Mouse (Mus musculus): Measurements from ENCODE around the gene Il27ra.

Il27ra gene

DNA sequence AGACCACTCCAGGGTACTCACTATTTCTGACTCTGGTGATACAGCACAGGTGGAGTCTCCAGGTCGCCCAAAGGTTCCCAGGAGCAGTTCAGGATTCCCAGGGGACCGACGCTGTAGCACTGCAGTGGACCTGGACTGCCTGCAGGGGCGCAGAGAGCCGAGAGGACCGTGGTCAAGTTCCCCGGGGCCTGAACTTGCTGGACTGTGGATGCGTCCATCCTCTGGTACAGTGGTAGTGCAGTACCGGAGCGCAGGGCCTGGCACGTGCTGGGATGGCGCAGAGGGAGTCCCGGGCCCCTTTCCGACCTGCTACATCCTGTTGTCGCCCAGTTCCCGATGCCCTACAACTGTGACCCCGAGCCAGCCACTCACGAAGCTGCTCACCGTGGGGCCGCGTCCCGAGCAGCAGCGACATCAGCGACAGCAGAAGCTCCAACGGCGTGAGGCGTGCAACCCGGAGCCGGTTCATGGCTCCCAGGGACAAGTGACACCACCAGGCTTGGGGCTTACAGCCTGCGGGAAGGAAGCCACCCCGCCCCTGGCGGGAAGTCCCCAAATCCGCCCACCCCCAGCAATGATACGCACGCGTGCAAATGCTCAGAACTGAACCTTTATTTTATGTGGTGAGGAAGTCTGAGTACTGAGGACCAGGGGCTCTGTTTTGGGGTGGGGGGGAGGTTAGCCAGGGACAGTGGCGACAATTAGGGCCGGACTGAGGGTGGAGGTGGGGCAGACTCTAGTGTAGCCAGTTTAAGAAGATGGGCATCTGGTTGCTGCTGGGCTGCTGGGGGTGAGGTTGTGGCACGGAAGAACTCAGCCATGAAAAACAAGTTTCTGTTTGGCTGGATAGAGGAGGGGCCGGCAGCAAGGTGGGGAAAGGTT is at the start of gene Il27ra:
Gene Il27ra, minus strand, starts transcription at position 524 of the 882 bp plus-strand sequence.
- DNase-seq (ENCODE audit: low read depth in 1 of 2, low spot score in 2 of 2), result peak in 1 of 2 experiments; percentile 54

DNA sequence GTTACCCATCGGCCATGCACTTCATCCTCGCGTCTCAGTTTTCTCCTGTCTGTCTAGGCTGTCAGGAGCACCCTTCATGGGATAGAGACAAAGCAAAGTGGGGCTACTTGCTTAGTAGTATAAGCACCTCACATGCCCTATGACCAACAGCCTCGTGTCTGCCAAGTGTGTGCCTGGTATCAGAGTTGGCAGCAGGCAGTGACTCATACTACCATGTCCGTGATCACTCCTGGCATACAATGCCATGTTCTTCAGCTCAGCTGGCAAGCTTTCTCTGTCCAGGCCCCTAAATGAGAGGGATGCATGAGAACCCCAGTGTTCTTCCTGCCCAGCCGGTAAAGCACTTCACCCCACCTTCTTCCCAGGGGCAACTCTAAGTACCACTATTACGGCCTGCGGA is 48.2 kb upstream of the Il27ra start:
- DNase-seq (ENCODE audit: low read depth in 1 of 2, low spot score in 2 of 2), result no peak

DNA sequence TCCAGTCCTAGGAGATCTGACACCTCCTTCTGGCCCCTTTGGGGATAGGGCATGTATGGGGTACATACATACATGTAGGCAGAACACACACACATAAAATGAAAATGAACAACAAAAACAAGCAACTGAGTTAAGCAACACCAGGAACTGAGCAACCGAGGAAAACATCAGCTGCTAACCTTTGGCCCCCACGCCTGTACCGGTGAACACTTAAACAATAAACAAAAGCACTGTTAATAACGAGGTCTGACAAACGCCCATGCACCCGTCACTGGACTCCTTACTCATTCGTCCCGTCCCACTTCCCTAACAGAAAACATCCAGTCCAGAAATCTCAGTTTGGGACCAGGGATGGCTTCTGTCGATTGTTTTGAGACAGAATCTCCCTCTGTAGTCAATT is 46.9 kb upstream of the Il27ra start:
- DNase-seq (ENCODE audit: low read depth in 1 of 2, low spot score in 2 of 2), result no peak

DNA sequence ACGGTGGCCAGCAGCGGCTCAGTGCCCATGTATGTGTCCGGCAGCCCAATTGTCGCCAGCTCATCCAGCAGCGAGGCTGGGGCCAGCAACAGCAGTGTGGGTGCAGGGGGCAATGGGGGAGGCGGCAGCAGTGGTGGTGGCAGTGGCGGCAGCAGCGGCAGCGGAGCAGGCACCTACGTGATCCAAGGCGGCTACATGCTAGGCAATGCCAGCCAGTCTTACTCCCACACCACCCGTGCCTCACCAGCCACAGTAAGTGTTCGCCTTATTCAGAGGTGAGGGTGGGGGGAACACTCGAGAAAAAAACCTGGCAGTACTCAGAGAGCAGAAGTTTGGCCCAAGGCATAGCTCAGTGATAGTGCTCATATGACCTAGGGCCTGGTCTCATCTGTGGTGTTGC is 45.4 kb upstream of the Il27ra start:
- DNase-seq (ENCODE audit: low read depth in 1 of 2, low spot score in 2 of 2), result no peak

DNA sequence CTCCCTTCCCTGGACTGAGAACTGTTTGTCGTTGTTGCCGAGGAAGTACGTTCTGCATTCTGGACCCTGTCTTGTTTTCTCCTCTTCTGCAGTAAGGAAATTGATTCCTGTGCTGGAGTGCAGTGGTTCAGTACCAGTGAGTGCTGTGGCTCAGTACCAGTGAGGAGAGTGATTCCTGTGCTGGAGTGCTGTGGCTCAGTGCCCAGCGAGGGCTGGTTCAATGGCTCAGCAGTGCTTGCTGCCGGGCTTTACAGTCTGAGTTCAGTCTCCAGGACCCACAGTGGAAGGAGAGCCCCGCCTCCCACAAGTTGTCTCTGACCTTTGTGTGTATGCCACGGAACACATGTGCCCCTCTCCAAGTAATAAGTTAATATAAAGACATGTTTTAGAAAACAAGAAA is 44.8 kb upstream of the Il27ra start:
- no peak for DNase-seq (ENCODE audit: low read depth in 1 of 2, low spot score in 2 of 2)

DNA sequence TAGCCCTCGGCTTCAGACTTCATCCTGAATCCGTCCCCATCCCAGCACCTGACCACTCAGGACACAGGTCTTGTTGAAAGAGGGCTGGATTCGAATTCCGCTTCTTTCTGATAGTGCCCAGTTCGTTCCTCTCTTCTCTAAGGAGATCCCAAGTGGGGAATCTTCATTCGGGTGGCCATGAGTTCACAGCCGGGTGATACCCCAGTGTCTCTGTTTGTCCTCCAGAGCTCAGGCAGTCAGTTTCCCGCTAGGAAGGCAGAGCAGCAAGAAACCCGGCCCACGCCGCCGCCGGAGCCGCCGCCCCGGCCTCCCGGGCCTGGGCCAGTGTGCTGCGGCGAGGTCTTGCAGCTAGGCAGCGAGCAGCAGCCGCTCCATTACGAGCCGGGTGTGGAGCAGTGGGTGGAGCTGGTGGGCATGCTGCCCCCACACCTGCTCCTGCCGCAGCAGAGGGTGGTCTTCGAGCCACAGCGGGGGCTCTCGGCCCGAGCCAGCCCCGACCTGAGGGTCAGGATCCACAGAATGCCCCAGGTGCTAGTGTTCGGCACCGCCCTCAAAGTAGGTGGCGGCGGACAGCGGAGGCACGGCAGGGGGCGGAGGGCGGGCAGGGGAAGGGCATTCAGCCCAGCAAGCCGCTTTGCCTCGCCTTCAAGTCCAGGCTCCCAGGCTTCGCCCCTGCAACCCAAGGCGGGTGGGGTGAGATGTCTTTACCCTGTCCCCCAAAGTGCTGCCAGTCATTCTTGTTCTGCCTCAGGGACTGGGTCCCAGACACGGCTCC is 42.1 kb upstream of the Il27ra start:
- no peak for DNase-seq (ENCODE audit: low read depth in 1 of 2, low spot score in 2 of 2)

DNA sequence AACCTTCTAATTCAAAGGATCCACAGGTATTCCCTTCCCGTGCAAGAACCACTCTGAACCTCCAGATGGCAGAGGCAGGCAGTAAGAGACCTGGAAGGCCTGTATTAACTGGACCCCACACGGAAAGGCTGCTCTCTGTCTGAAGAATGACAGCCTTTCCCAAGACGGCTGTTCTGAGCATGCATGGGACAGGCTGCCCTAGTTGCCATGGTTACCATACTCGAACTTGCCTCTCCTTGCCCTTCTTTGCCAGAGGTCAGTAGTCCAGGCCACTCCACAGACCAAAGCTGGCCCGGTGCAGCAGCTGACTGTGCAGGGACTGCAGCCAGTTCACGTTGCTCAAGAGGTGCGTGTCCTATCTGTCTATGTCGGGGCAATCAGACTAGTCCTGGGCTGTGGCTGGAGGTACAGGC is 41.4 kb upstream of the Il27ra start:
- DNase-seq (ENCODE audit: low read depth in 1 of 2, low spot score in 2 of 2), result no peak

DNA sequence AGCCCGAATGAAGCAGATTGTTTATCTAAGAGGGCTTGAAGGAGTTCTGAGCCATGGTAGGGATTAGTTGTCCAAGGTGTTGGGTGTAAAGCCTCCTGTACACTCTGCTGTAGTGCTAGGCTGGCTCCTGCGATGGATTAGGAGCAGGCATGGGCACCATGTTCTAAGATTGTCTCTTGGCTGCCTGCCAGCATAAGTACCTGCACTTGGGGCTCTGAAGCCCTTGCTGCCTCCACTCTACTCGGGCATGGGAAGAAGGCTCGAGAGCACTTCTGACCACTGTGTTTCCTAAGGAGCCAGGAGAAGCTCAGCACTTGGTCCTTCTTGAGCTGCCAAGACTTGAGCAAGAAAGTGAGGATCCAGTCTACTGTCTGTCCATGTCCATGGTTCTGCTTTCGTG is 36.8 kb upstream of the Il27ra start:
- DNase-seq (ENCODE audit: low read depth in 1 of 2, low spot score in 2 of 2), result no peak

DNA sequence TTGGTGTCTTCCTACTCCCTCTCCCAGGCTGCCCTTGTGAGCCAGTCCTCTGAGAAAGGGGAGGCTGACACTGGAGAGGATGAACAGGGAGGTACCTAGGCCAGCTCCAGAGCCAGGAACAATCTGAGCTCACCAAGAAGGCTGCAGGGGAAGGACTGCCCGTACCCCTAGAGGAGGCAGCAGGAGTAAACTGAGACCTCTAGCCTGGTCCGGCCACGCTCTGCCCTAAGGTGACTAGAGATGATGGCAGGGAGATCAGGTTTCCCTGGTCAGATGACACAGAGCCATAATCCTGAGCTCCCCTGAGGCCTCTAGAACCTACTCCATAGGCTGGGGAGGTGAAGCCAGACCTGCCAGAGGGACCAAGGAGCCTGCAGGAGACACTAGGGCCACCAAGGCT is 34.5 kb upstream of the Il27ra start:
- no peak for DNase-seq (ENCODE audit: low read depth in 1 of 2, low spot score in 2 of 2)

DNA sequence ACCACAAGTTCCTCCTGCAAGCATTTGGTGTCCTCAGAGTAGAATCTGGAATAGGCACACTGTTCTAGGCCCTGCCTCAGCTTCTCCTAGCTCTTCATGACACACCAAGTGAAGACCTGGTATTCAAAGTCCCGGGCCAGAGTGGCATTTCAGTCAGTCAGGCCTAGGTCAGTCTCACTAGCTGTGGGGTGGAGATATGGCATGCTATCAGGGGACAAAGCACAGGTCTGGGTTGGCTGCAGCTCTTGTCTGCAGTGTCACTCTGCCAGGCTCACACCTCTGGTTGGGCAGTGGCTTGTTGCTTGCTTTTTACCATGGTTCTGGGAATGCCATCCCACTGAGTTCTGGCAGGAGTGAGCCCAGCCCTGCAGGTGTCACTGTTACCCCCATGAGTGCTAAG is 34.0 kb upstream of the Il27ra start:
- DNase-seq (ENCODE audit: low read depth in 1 of 2, low spot score in 2 of 2), result no peak

DNA sequence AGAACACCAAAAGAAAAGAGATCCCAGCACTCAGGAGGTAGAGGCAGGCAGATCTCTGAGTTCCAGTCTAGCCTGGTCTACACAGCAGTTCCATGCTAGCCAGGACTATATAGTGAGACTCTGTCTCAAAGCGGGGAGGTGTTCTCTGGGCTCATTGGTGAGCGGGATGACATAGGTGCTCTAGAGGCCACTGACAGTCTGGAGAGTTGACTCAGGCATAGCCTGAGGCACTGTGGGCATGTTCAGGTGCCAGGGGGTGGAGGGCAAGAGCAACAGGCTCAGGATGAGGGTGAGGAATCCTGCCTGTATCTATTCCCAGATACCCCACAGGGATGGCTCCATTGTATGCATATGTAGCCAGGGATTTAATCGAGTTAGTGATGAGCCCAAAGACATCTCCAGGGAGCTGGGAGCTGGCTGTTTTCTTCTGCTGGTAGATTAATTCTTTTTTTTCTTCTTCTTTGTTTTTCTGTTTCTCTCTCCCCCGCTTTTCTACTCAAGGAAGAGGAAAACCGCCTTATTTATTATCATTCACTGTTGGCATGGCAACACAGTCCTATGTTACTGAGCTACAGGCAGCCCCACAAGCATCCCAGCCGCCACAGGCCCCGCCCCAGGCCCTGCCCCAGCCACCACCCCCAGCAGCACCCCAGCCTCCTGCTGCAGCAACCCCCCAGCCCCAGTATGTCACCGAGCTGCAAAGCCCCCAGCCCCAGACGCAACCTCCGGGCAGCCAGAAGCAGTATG is 31.0 kb upstream of the Il27ra start:
- no peak for DNase-seq (ENCODE audit: low read depth in 1 of 2, low spot score in 2 of 2)

DNA sequence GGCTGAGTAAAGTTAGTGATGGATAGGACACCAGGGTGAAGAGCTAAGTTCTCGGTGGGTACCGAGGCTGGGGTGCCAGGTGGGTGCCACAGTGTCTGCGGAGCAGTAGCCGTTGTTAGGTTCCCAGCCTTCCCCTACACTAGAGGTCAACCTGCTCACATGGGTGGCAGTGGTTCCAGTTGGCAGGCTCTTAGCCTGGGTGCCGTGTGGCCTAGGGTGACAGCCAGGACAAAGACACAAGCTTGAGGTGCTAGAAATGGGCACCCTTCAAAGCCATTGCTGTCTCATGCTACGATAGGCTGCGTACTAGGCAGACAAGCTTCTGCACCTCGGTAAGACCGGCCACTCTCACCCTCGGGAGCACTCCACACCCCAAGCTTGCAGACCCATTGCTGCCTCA is 29.9 kb upstream of the Il27ra start:
- DNase-seq (ENCODE audit: low read depth in 1 of 2, low spot score in 2 of 2), result no peak

DNA sequence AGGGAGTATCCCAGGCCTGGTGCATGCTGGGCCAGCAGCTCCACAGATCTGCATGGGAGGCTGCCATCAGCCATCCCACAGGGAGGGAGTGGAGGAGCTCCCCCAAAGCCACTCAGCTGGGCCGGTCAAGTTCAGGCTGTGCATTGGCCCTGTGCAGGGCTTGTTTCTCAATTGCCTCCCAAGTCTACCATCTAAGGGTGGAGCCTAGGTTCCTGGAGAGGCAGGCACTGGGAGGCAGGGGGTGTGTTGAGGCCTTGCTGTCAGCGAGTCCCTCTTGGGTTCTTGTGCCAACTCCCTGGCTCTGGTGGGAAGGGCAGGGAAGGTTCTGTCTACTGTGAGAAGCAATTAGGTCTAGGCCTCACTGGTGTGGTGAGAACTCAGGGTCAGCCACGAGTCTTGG is 29.5 kb upstream of the Il27ra start:
- no peak for DNase-seq (ENCODE audit: low read depth in 1 of 2, low spot score in 2 of 2)

DNA sequence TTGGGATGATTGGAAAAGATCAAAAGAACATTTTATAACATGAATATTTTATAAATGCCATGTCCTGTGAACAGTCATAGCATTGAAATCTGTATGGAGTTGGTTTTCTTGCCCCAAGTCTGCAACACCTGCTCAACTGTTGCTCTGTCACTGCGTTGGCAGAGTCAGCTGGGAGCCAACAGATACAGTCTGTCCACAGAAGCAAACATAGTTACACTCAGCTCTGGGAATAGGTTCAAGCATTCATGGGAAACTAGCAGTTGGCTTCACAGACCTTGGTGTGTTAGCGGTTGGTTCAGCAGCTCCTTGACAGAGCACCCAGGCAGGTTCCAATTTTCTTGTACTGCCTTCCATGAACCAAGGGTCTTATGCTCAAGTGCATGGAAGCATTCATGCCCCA is 28.3 kb upstream of the Il27ra start:
- no peak for DNase-seq (ENCODE audit: low read depth in 1 of 2, low spot score in 2 of 2)

DNA sequence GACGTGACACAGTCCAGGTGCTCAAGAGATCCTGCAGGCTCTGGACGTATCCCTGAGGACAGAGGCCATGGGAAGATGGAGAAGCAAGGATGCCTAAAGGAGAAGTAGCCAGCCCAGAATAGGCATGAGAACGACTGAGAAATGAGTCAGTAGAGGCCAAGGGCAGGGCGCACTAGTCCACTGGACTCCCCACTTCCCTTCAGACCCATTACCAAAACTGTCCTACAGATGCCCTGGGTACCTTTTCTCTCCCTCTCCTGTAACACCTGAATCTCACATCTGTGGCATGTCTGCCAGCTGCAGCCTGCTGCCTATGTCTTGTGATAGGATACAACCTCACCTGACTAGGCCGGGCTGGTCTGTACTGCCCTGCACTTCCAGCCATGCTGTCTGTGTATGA is 27.9 kb upstream of the Il27ra start:
- peak in 1 of 2 experiments; percentile 30 for DNase-seq (ENCODE audit: low read depth in 1 of 2, low spot score in 2 of 2)

DNA sequence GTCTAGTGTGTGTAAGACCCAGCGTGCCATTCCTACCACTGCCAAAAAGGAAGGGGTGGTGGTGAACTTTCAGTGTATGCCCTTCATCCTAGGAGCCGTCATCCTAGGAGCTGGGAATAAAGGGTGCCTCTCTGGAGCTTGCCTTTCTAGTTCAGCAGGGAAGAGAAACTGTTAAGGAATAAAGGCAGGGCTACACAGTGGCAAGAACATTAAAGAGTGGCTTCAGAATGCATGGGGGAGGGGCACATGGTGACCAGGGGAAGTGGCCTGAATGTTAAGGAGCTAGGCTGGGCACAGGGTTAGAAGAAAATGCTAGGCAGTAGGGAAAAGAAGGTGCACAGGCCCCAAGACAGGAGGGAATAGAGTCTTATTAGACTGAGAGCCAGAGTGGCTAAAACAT is 27.4 kb upstream of the Il27ra start:
- no peak for DNase-seq (ENCODE audit: low read depth in 1 of 2, low spot score in 2 of 2)

DNA sequence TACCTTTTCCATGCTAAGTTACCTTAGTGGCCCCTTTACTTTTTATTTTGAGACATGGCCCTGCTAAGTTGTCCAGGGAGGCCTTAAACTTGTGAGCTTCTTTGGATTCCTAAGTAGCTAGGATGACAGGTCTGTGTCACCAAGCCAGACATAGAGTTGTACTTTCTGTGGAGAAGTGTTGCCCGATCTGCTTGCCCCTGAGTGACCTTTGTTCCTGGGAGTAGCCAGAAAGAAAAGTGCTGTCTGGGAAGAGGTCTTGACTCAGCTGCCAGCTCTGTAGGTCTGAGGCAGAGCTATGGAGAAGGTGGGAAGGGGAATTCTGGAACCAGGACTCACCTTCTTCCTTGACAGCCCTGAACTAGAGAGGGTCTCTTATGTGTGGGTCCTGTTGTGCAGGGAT is 26.8 kb upstream of the Il27ra start:
- no peak for DNase-seq (ENCODE audit: low read depth in 1 of 2, low spot score in 2 of 2)

DNA sequence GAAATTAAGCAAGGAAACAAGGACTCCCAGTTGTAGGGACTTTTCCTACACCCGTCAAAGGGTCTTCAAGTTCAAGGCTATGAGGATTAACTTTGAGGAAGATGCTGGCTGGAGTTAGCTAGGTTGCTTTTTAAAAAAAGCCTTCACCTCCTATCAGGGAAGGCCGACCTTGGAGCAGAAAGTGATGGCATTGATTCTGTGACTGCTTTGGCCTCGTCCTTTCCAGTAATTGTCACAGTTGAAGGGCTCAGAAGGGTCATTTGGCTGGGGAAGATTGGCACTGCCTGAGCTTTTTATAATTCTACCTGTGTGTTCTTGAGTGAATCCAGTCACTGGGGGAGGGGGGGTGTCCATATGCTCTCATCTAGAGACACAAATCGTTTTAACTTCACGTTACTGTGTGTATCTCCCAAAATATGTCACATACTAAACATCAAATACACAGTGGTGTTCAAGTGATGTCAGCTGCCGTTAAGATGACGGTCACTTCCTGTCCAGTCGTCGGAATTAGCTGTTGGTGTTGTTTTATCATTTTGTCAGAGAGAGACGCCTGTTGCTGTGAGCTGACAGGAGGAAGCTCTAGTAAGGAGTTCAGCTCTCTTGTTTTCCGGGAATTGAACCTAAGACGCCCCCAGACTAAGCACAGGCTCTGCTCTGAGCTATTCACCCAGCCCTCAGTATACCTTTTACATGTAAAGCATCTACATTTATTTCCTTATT is 26.1 kb upstream of the Il27ra start:
- no peak for DNase-seq (ENCODE audit: low read depth in 1 of 2, low spot score in 2 of 2)

DNA sequence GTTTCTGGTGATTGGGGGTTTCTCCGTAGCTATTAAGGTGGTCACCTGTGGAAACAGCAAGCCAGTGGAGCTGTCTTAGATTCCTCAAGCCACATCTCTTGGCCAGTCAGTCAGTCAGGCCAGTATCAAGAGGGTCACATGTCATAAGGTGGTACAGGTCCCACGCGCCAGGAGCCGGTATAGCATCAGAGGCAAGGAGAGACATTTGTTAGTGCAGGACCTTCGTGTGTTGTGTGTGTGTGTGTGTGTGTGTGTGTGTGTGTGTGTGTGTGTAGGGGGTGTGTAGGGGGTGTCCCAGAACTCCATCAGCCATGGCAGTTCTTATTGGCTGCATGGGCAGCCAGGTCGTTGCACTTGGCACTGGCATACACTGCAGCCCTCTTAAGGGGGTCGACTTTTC is 25.5 kb upstream of the Il27ra start:
- no peak for DNase-seq (ENCODE audit: low read depth in 1 of 2, low spot score in 2 of 2)

DNA sequence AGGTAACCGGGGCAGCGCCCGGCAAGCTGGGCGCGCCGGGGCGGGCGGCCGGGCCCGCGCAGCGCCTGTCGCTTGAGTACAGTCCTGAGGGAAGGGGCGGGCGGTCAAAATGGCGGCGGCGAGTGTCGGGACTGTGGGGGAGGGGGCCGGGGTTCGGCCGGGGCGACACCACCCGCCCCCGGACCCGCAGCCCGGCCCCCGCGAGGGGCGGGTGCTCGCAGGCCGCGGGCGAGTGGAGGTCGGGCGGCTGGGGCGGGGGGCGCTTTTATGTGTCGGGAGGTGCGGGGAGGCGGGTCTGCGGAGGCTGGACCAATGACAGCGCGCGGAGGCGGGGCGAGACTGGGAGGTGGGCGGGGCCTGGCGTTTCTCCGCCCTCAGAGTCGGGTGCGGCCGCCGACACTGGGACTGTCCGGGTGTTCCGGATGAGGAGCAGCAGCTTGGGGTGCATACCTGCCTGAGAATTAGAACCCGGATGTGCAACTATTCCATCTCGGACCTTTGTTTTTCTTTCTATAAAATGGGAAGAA is 24.7 kb upstream of the Il27ra start:
- peak; percentile 84 to 93 for DNase-seq (ENCODE audit: low read depth in 1 of 2, low spot score in 2 of 2)
